Mouse (Mus musculus) mammary gland, adult 2 months (tissue): ENCODE measurements around the gene Snrpb2. TPM values are rescaled to one million over a fixed set of nuclear protein-coding genes. Genes with fewer than 3 reads are reported as not detected.

ENCODE experiments used
- polyA plus RNA-seq: library from polyadenylated mRNA; depleted of rRNA; stranded (reverse); fragments of >200 nt; gene quantifications from 2 replicates; pipeline ENCODE4 v1.2.3, GENCODE M21; 2012; ENCODE audit warnings: low replicate concordance; rRNA removed

The Snrpb2 gene
- 2.1 and 6.0 TPM in 2 replicates for polyA plus RNA-seq

GRCm38 (mm10) chr2:143062812-143063792, at the start of gene Snrpb2:
Snrpb2 (plus strand) TSS chr2:143063039.

GRCm38 (mm10) chr2:143078198-143078851, 15.5 kb downstream of the Snrpb2 start, which contains the start of gene Otor:
Otor (plus strand) TSS chr2:143078473.

Other genes starting within 250 kb of the Snrpb2 start
- 6.1 and 12.4 TPM in 2 replicates for gene Kif16b, start 161.5 kb upstream of the Snrpb2 start, polyA plus RNA-seq
- gene Otor, start 15.4 kb downstream of the Snrpb2 start, polyA plus RNA-seq: not detected in 2 replicates